Mouse (Mus musculus) small intestine, adult 2 months (tissue): ENCODE data around the gene Nek4. TPM values are rescaled to one million over a fixed set of nuclear protein-coding genes. Genes with fewer than 3 reads are reported as not detected.

Experiments used
- H3K27ac ChIP-seq: fragments of 200-500 bp; 2 replicates; pipeline ENCODE4 v1.5.1; 2012; ENCODE audit warnings: low read depth, low read length, control low read depth, inconsistent platforms; ENCODE audit not compliant: insufficient read depth
- H3K27me3 ChIP-seq: fragments of 200-500 bp; 2 replicates; pipeline ENCODE4 v1.6.1; 2012; ENCODE audit warnings: mild to moderate bottlenecking, moderate library complexity, low read length, inconsistent platforms; ENCODE audit not compliant: control insufficient read depth, insufficient read depth
- H3K36me3 ChIP-seq: fragments of 200-500 bp; 2 replicates; pipeline ENCODE4 v1.6.1; 2012; ENCODE audit warnings: mild to moderate bottlenecking, low read length, control low read depth, inconsistent platforms; ENCODE audit not compliant: control insufficient read depth, insufficient read depth
- H3K4me1 ChIP-seq: fragments of 200-500 bp; 2 replicates; pipeline ENCODE4 v1.6.1; 2012; ENCODE audit warnings: low read length, inconsistent platforms, mixed read lengths; ENCODE audit not compliant: control insufficient read depth, insufficient read depth, insufficient read length
- H3K4me3 ChIP-seq: fragments of 200-500 bp; 2 replicates; pipeline ENCODE4 v1.5.1; 2012; ENCODE audit warnings: low read depth, mild to moderate bottlenecking, control low read depth, inconsistent platforms, low read length, moderate library complexity
- CTCF ChIP-seq: fragments of 200-500 bp; IDR thresholded peaks from 2 replicates; pipeline ENCODE4 v1.5.1; 2012; ENCODE audit warnings: low read depth, mild to moderate bottlenecking, control low read depth, inconsistent platforms, low read length, moderate library complexity, mixed read lengths; ENCODE audit not compliant: insufficient replicate concordance, insufficient read length; ENCODE audit errors: extremely low read depth
- POLR2A ChIP-seq: fragments of 200-500 bp; IDR thresholded peaks from 2 replicates; pipeline ENCODE4 v1.6.1; 2012; ENCODE audit warnings: low read depth, mild to moderate bottlenecking, control low read depth, inconsistent platforms, low read length, moderate library complexity
- WGBS: fragments of 180-500 bp; shearing (Covaris S2); methylation state at CpG from one replicate; pipeline ENCODE4 v1.1.7; 2018; 5-methylcytosine and 5-hydroxymethylcytosine counted together
- polyA plus RNA-seq: library from polyadenylated mRNA; depleted of rRNA; stranded (reverse); fragments of >200 nt; gene quantifications from 2 replicates; pipeline ENCODE4 v1.2.3, GENCODE M21; 2012

Gene Nek4
- polyA plus RNA-seq, 1 experiment, result 1.3 TPM

GRCm38 (mm10) chr14:31004527-31004926 is 53.4 kb downstream of the Nek4 start:
- no peak overlapping the region for H3K4me3 ChIP-seq
- WGBS, result 52% methylated on average over 2 of the region's 2 CpGs
- peaks cover 6% of the 10 kb centered on the region; the same call in 1 of the 2 replicates for H3K36me3 ChIP-seq
- no peaks in the 10 kb centered on the region for H3K4me1 ChIP-seq
- no peak overlapping the region for H3K27ac ChIP-seq
- no peaks in the 10 kb centered on the region for H3K27me3 ChIP-seq
- no peak for TF ChIP-seq CTCF
- no peak for TF ChIP-seq POLR2A

GRCm38 (mm10) chr14:31006779-31007178 is 55.6 kb downstream of the Nek4 start:
- H3K4me3 ChIP-seq, result no peak overlapping the region
- no peak for TF ChIP-seq POLR2A
- TF ChIP-seq CTCF, result no peak
- H3K36me3 ChIP-seq, result peaks cover 15% of the 10 kb centered on the region
- H3K4me1 ChIP-seq, result no peaks in the 10 kb centered on the region
- WGBS, result 75% methylated on average over 5 of the region's 5 CpGs
- no peaks in the 10 kb centered on the region for H3K27me3 ChIP-seq
- H3K27ac ChIP-seq, result no peak overlapping the region

GRCm38 (mm10) chr14:31011588-31011987 is 60.4 kb downstream of the Nek4 start:
- Histone ChIP-seq H3K36me3 (peaks cover 51% of the 10 kb centered on the region), H3K27ac (no peak overlapping the region), H3K4me3 (no peak overlapping the region), H3K27me3 (no peaks in the 10 kb centered on the region), H3K4me1 (no peaks in the 10 kb centered on the region)
- no peak for TF ChIP-seq POLR2A
- TF ChIP-seq CTCF, result no peak
- 89% methylated on average over 3 of the region's 3 CpGs for WGBS

- TF ChIP-seq CTCF (no peak), POLR2A (no peak)
- WGBS, result 93% methylated on average over 2 of the region's 2 CpGs
- Histone ChIP-seq H3K36me3 (peaks cover 49% of the 10 kb centered on the region), H3K27me3 (no peaks in the 10 kb centered on the region), H3K27ac (no peak overlapping the region), H3K4me3 (no peak overlapping the region), H3K4me1 (no peaks in the 10 kb centered on the region)
Measured at GRCm38 (mm10) chr14:31013928-31014327, 62.8 kb downstream of the Nek4 start.

GRCm38 (mm10) chr14:31016063-31016462 is 64.9 kb downstream of the Nek4 start:
- Histone ChIP-seq H3K27ac (no peak overlapping the region), H3K4me1 (0 out of 2 replicates have a peak, but pooled peaks cover 2% of the 10 kb centered on the region), H3K27me3 (no peaks in the 10 kb centered on the region), H3K4me3 (no peak overlapping the region), H3K36me3 (peaks cover 40% of the 10 kb centered on the region)
- TF ChIP-seq POLR2A (no peak), CTCF (no peak)
- 48% methylated on average over 1 of the region's 1 CpGs for WGBS

- H3K27ac ChIP-seq, result no peak overlapping the region
Measured at GRCm38 (mm10) chr14:31017854-31018253, 66.7 kb downstream of the Nek4 start.

GRCm38 (mm10) chr14:31018860-31019291 is 67.7 kb downstream of the Nek4 start, which contains the start of the genes Pbrm1 and Gnl3:
Pbrm1 (plus strand) TSS chr14:31019138.
Gnl3 (minus strand) TSS chr14:31019152.
- Histone ChIP-seq H3K27ac (peak within 1 kb of the TSS; percentile 79), H3K36me3 (peaks cover 29% of the 10 kb centered on the region), H3K4me1 (0 out of 2 replicates have a peak, but pooled peaks cover 4% of the 10 kb centered on the region), H3K27me3 (no peaks in the 10 kb centered on the region), H3K4me3 (peak within 1 kb of the TSS; percentile 100)
- under 1% methylated on average over 51 of the region's 53 CpGs for WGBS
- TF ChIP-seq POLR2A, result peak; percentile 81
- TF ChIP-seq CTCF, result no peak

More at GRCm38 (mm10) chr14:31017854-31018253, 66.7 kb downstream of the Nek4 start:
- Histone ChIP-seq H3K4me1 (0 out of 2 replicates have a peak, but pooled peaks cover 4% of the 10 kb centered on the region), H3K36me3 (peaks cover 34% of the 10 kb centered on the region), H3K27me3 (no peaks in the 10 kb centered on the region), H3K4me3 (peak overlapping the region; percentile 100; the same call in 1 of the 2 replicates)
- 1% methylated on average over 2 of the region's 2 CpGs for WGBS
- TF ChIP-seq CTCF, result no peak
- no peak for TF ChIP-seq POLR2A
